Mouse (Mus musculus) thymus, adult 2 months (tissue): ENCODE results near the gene Itpkb. TPM values are rescaled to one million over a fixed set of nuclear protein-coding genes. Genes with fewer than 3 reads are reported as not detected.
A peak's percentile ranks its signal among the peaks of the same experiment; 100 is the strongest.

Experiments used
- DNase-seq: peaks from one replicate; pipeline ENCODE4 v3.0.0; 2021
- H3K27ac ChIP-seq: fragments of 200-500 bp; 2 replicates; pipeline ENCODE4 v1.5.1; 2012; ENCODE audit warnings: low read length, control low read depth; ENCODE audit not compliant: control insufficient read depth, insufficient read depth
- H3K27me3 ChIP-seq: fragments of 200-500 bp; 2 replicates; pipeline ENCODE4 v1.6.1; 2012; ENCODE audit warnings: mild to moderate bottlenecking, low read length, moderate library complexity, mixed read lengths; ENCODE audit not compliant: control insufficient read depth, insufficient read depth
- H3K36me3 ChIP-seq: fragments of 200-500 bp; 2 replicates; pipeline ENCODE4 v1.6.1; 2012; ENCODE audit warnings: mild to moderate bottlenecking, low read length, moderate library complexity; ENCODE audit not compliant: control insufficient read depth, insufficient read depth
- H3K4me1 ChIP-seq: fragments of 200-500 bp; replicated peaks from 2 replicates; pipeline ENCODE4 v1.6.1; 2012; ENCODE audit warnings: low read length; ENCODE audit not compliant: control insufficient read depth, insufficient read depth
- H3K4me3 ChIP-seq: fragments of 200-500 bp; 2 replicates; pipeline ENCODE4 v1.5.1; 2012; ENCODE audit warnings: mild to moderate bottlenecking, low read length, control low read depth, moderate library complexity; ENCODE audit not compliant: control insufficient read depth, insufficient read depth
- CTCF ChIP-seq: fragments of 200-500 bp; IDR thresholded peaks from 2 replicates; pipeline ENCODE4 v1.5.1; 2012; ENCODE audit warnings: mild to moderate bottlenecking, control low read depth, low read length, moderate library complexity, borderline replicate concordance; ENCODE audit not compliant: control insufficient read depth, poor library complexity, insufficient read depth; ENCODE audit errors: extremely low read depth
- POLR2A ChIP-seq: fragments of 200-500 bp; IDR thresholded peaks from 2 replicates; pipeline ENCODE4 v1.6.1; 2012; ENCODE audit warnings: mild to moderate bottlenecking, low read length, control low read depth, moderate library complexity; ENCODE audit not compliant: control insufficient read depth, poor library complexity, insufficient read depth; ENCODE audit errors: extremely low read depth
- WGBS: fragments of 180-500 bp; shearing (Covaris S2); methylation state at CpG from one replicate; pipeline ENCODE4 v1.1.7; 2018; 5-methylcytosine and 5-hydroxymethylcytosine counted together
- polyA plus RNA-seq: library from polyadenylated mRNA; depleted of rRNA; stranded (reverse); fragments of >200 nt; gene quantifications from 2 replicates; pipeline ENCODE4 v1.2.3, GENCODE M21; 2012

Gene Itpkb
- polyA plus RNA-seq, 1 experiment = 69.0 TPM

GRCm38 (mm10) chr1:180398446-180398845 lies 68.2 kb downstream of the Itpkb start:
- TF ChIP-seq CTCF = no peak
- TF ChIP-seq POLR2A = no peak
- 33% methylated on average over 3 of the region's 3 CpGs for WGBS
- H3K36me3 ChIP-seq = peaks cover 16% of the 10 kb centered on the region
- no peak overlapping the region for H3K27ac ChIP-seq
- no peak overlapping the region for H3K4me3 ChIP-seq
- H3K27me3 ChIP-seq = no peaks in the 10 kb centered on the region
- DNase-seq = no peak
- peaks cover 47% of the 10 kb centered on the region for H3K4me1 ChIP-seq

DNA sequence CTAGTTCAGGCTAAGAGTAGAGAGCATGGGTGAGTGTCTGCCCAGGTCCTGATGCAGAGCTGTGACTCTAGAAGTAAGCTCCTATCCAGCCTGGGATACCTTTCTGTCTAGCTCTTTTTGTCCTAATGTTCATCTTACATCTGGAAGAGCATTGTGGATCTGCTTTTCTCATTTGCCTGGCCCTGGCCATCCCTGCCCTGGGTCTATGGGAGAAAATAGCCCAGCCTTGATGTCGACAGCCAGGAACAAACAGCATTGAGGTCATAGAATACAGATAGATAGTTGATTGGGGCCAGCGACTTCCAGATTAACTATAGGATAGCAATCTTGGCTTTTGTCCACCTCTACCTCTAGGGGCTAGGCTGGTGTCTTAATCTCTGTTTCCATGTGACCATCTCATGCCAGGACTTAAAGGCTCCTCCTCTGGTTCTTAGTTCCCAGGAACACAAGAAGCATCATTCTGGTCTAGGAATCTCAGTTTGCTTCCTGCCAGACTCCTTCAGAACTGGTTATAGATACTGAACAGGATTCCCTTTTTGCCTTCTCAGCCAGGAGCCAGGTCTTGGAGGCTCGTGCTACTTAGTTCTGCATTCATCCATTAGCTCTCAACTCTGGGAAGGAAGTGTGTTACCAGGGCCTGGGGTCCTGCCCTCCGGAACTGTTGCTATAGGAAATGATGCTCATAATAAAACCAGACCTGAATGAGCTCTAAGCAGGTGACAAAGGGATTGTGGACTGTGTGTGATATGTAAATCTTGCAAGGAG lies 70.6 kb downstream of the Itpkb start:
- Histone ChIP-seq H3K4me1 (peaks cover 61% of the 10 kb centered on the region), H3K27ac (peak overlapping the region; percentile 29; the same call in 1 of the 2 replicates), H3K4me3 (no peak overlapping the region), H3K36me3 (peaks cover 3% of the 10 kb centered on the region), H3K27me3 (no peaks in the 10 kb centered on the region)
- DNase-seq = no peak
- TF ChIP-seq POLR2A (no peak), CTCF (no peak)
- WGBS = 79% methylated on average over 4 of the region's 4 CpGs

DNA sequence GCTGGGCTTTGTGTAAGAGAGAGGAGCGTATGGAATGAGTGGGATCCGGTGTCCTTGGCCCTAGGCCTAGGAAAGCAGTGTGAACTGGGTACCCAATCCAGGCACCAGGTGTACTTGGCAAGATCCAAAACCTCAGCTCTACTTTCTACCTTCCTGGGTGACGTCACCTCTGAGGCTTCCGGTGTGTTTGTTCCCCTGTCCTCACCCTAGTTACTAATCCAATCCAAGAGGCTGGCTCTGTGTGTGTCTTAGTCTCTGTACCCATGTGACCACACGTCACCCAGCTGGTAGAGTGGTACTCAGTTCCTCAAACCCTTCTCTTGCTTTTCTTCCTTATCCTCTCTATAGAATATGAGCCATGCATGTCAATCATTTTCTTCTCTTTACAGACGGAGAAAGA lies 71.4 kb downstream of the Itpkb start:
- peak; percentile 51 for DNase-seq
- Histone ChIP-seq H3K27me3 (no peaks in the 10 kb centered on the region), H3K27ac (peak overlapping the region; percentile 29; the same call in 1 of the 2 replicates), H3K36me3 (no peaks in the 10 kb centered on the region), H3K4me1 (peaks cover 65% of the 10 kb centered on the region), H3K4me3 (no peak overlapping the region)
- TF ChIP-seq POLR2A = no peak
- TF ChIP-seq CTCF = no peak
- 56% methylated on average over 6 of the region's 6 CpGs for WGBS

GRCm38 (mm10) chr1:180402481-180403081 lies 72.3 kb downstream of the Itpkb start:
- H3K4me3 ChIP-seq = no peak overlapping the region
- TF ChIP-seq POLR2A = no peak
- no peak for DNase-seq
- H3K27ac ChIP-seq = peak overlapping the region; percentile 50; the same call in 1 of the 2 replicates
- peaks cover 65% of the 10 kb centered on the region for H3K4me1 ChIP-seq
- H3K27me3 ChIP-seq = no peaks in the 10 kb centered on the region
- WGBS = 90% methylated on average over 11 of the region's 11 CpGs
- H3K36me3 ChIP-seq = no peaks in the 10 kb centered on the region

GRCm38 (mm10) chr1:180403357-180403693 lies 73.0 kb downstream of the Itpkb start:
- H3K4me3 ChIP-seq = peak overlapping the region; percentile 3; the same call in 1 of the 2 replicates
- WGBS = 39% methylated on average over 8 of the region's 8 CpGs
- H3K36me3 ChIP-seq = no peaks in the 10 kb centered on the region
- H3K4me1 ChIP-seq = peaks cover 65% of the 10 kb centered on the region
- peak; percentile 50 for DNase-seq
- H3K27ac ChIP-seq = peak overlapping the region; percentile 50
- no peak for TF ChIP-seq POLR2A
- no peaks in the 10 kb centered on the region for H3K27me3 ChIP-seq

DNA sequence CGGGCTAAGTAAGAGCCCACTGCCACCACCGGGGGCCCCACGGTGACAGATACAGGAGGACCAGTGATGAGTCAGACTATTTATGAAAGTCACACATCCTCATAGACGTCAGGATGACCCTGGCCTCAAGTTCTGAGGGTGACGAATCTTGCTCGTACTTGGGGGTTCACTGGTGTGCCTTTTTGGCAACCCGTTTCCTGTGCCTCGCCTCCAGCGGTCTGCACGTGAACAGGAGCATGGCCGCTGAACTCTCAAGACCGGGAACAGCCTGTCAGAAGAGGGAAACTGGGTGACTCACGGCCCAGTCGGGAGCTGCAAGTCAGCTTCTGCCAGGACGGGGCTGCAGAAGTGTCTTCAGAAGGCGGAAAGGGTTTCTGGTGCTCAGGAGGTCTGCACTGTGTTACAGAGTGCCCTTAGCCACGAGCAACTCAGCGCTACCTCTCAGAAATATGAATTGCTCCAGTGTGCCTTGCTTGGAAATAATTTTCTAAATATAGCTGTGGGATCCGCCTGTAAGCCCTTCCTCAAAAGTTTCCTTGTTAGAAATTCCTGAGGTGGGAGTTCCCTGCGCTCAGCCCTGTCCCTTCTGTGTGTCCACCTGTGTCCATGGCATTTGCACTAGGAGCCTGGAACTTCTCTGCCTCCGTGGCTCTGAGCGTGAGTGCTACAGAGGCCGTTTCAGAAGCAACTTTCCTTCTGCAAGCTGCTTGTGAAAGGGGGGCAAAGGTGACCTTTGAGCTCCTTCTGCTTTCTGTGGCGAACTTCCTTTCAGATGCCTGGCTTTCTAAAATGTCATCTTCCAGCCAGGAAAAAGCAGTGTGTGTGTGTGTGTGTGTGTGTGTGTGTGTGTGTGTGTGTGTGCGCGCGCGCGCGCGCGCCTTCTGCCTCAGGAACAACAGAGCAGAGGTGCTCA lies 73.7 kb downstream of the Itpkb start:
- H3K4me3 ChIP-seq = peak overlapping the region; percentile 3; the same call in 1 of the 2 replicates
- no peaks in the 10 kb centered on the region for H3K36me3 ChIP-seq
- H3K27ac ChIP-seq = peak overlapping the region; percentile 50
- H3K27me3 ChIP-seq = no peaks in the 10 kb centered on the region
- TF ChIP-seq POLR2A (no peak), CTCF (peak; percentile 46; the same call in 1 of the 2 replicates)
- peak; percentile 53 for DNase-seq
- H3K4me1 ChIP-seq = peaks cover 68% of the 10 kb centered on the region
- WGBS = 18% methylated on average over 32 of the region's 32 CpGs
